Mouse (Mus musculus): Measurements from ENCODE around the gene Nanos1. TPM values are rescaled to one million over a fixed set of nuclear protein-coding genes. Genes with fewer than 3 reads are reported as not detected.

Nanos1 gene
- polyA plus RNA-seq (2011; ENCODE audit: insufficient read depth, insufficient read length, low replicate concordance, missing spikeins) = 1.4 and 3.3 TPM in 2 replicates

- no peak for TF ChIP-seq CTCF (IDR thresholded peaks at IDR 0.05; ENCODE audit: control insufficient read depth, insufficient read depth, low read length)
- peak; percentile 58; the same call in 1 of the 2 replicates for TF ChIP-seq POLR2A (IDR thresholded peaks at IDR 0.05; ENCODE audit: borderline replicate concordance, control insufficient read depth, low read depth, low read length)
- H3K4me3 ChIP-seq (replicated peaks; ENCODE audit: control insufficient read depth, low read depth, low read length) = peak within 1 kb of the TSS; percentile 81
- WGBS = 1% methylated on average over 58 of the region's 58 CpGs
- no peaks in the 10 kb centered on the region; the same call in 1 of the 2 replicates for H3K4me1 ChIP-seq (ENCODE audit: control insufficient read depth, insufficient read depth, low read length)
- peak within 1 kb of the TSS; percentile 82 for H3K27ac ChIP-seq (ENCODE audit: control insufficient read depth, insufficient read depth, low read depth, low read length, poor library complexity)
These were observed at the start of gene Nanos1 for GRCm38 (mm10) chr19:60755438-60756191. Gene Nanos1 (plus strand): TSS chr19:60755987.

DNA sequence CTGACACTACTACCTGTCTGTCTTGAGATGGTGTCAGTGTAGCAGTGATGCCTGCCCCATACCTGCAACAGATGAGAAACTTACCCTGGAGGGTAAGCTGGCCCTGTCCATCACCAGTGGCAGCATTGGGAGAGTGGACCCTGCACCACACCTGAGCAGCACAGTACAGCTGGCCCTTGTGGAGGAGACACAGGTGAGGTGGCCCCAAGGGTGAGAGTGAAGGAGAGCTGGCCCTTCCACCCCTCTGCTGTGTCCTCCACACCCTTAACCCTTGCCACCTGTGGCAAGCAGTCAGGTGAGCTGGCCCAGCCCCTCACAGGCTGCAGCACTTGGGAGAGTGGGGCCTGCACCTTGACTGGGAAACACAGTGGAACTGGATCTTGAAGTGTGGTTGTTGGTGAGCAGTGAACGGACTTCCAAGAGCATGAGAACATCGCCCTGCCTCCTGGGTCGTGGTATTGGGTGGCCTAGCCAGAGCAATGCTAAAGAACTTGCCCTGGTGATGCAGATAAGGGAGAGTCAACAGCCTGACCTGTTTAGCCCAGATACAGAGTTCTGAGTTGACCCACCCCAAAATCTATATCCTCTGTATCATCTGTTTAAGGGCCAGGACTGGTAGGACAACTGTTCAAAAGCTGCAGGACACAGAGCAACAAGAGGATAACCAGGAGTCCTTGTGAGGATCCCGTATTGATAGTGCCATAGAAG lies 46.4 kb upstream of the Nanos1 start:
- WGBS = 75% methylated on average over 4 of the region's 4 CpGs
- Histone ChIP-seq H3K4me1 (ENCODE audit: control insufficient read depth, insufficient read depth, low read length) (no peaks in the 10 kb centered on the region; the same call in 1 of the 2 replicates), H3K27ac (ENCODE audit: control insufficient read depth, insufficient read depth, low read depth, low read length, poor library complexity) (peak overlapping the region; percentile 72), H3K4me3 (replicated peaks; ENCODE audit: control insufficient read depth, low read depth, low read length) (no peak overlapping the region)
- TF ChIP-seq POLR2A (IDR thresholded peaks at IDR 0.05; ENCODE audit: borderline replicate concordance, control insufficient read depth, low read depth, low read length) (no peak), CTCF (IDR thresholded peaks at IDR 0.05; ENCODE audit: control insufficient read depth, insufficient read depth, low read length) (no peak)

- WGBS = 22% methylated on average over 3 of the region's 3 CpGs
- Histone ChIP-seq H3K4me3 (replicated peaks; ENCODE audit: control insufficient read depth, low read depth, low read length) (no peak overlapping the region), H3K27ac (ENCODE audit: control insufficient read depth, insufficient read depth, low read depth, low read length, poor library complexity) (no peak overlapping the region), H3K4me1 (ENCODE audit: control insufficient read depth, insufficient read depth, low read length) (no peaks in the 10 kb centered on the region; the same call in 1 of the 2 replicates)
- TF ChIP-seq CTCF (IDR thresholded peaks at IDR 0.05; ENCODE audit: control insufficient read depth, insufficient read depth, low read length) = no peak
- no peak for TF ChIP-seq POLR2A (IDR thresholded peaks at IDR 0.05; ENCODE audit: borderline replicate concordance, control insufficient read depth, low read depth, low read length)
These were observed 45.6 kb upstream of the Nanos1 start for GRCm38 (mm10) chr19:60710196-60710595.

- Histone ChIP-seq H3K4me3 (replicated peaks; ENCODE audit: control insufficient read depth, low read depth, low read length) (no peak overlapping the region), H3K27ac (ENCODE audit: control insufficient read depth, insufficient read depth, low read depth, low read length, poor library complexity) (no peak overlapping the region), H3K4me1 (ENCODE audit: control insufficient read depth, insufficient read depth, low read length) (no peaks in the 10 kb centered on the region; the same call in 1 of the 2 replicates)
- TF ChIP-seq POLR2A (IDR thresholded peaks at IDR 0.05; ENCODE audit: borderline replicate concordance, control insufficient read depth, low read depth, low read length) (no peak), CTCF (IDR thresholded peaks at IDR 0.05; ENCODE audit: control insufficient read depth, insufficient read depth, low read length) (no peak)
- WGBS = 77% methylated on average over 2 of the region's 2 CpGs
These were observed 43.2 kb upstream of the Nanos1 start for GRCm38 (mm10) chr19:60712577-60712976.

- H3K4me3 ChIP-seq (replicated peaks; ENCODE audit: control insufficient read depth, low read depth, low read length) = no peak overlapping the region
- no peak overlapping the region for H3K27ac ChIP-seq (ENCODE audit: control insufficient read depth, insufficient read depth, low read depth, low read length, poor library complexity)
- no peak for TF ChIP-seq CTCF (IDR thresholded peaks at IDR 0.05; ENCODE audit: control insufficient read depth, insufficient read depth, low read length)
- TF ChIP-seq POLR2A (IDR thresholded peaks at IDR 0.05; ENCODE audit: borderline replicate concordance, control insufficient read depth, low read depth, low read length) = no peak
- H3K4me1 ChIP-seq (ENCODE audit: control insufficient read depth, insufficient read depth, low read length) = no peaks in the 10 kb centered on the region
- WGBS = 89% methylated on average over 2 of the region's 2 CpGs
These were observed 39.4 kb upstream of the Nanos1 start for GRCm38 (mm10) chr19:60716381-60716780.

DNA sequence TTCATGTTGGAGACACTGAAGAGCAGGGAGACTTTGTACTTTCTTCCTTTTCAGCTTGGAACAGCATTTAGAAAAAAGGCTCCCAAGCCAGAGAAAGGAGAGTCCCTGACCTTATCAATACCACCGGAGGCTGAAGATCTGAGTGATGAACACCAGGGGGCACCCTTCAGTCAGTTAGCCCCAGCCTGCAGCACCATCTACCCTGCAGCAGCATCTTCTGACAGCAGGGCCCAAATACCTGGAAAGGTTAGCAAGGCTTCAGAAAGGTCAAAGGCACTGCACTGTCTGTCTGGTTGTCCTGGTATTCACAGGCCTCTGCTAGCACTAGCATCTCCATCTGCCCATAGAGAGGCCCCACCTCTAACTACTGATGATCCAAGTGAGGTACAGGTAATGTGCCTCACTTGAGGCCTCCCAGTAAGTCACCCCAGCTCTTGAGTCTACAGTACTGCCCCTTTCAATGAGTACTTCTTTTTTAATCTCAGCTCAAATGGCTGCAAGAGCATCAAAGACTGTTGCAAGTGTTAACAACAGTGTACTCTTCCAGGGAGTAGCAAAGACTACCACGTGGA lies 25.4 kb upstream of the Nanos1 start:
- Histone ChIP-seq H3K4me3 (replicated peaks; ENCODE audit: control insufficient read depth, low read depth, low read length) (no peak overlapping the region), H3K27ac (ENCODE audit: control insufficient read depth, insufficient read depth, low read depth, low read length, poor library complexity) (no peak overlapping the region), H3K4me1 (ENCODE audit: control insufficient read depth, insufficient read depth, low read length) (no peaks in the 10 kb centered on the region)
- TF ChIP-seq CTCF (IDR thresholded peaks at IDR 0.05; ENCODE audit: control insufficient read depth, insufficient read depth, low read length) = peak; percentile 89
- no peak for TF ChIP-seq POLR2A (IDR thresholded peaks at IDR 0.05; ENCODE audit: borderline replicate concordance, control insufficient read depth, low read depth, low read length)
- WGBS = 43% methylated on average over 2 of the region's 2 CpGs

- 89% methylated on average over 1 of the region's 1 CpGs for WGBS
These were observed 24.5 kb upstream of the Nanos1 start for GRCm38 (mm10) chr19:60731299-60731698.

GRCm38 (mm10) chr19:60731966-60732365 lies 23.8 kb upstream of the Nanos1 start:
- Histone ChIP-seq H3K27ac (ENCODE audit: control insufficient read depth, insufficient read depth, low read depth, low read length, poor library complexity) (no peak overlapping the region), H3K4me3 (replicated peaks; ENCODE audit: control insufficient read depth, low read depth, low read length) (no peak overlapping the region), H3K4me1 (ENCODE audit: control insufficient read depth, insufficient read depth, low read length) (no peaks in the 10 kb centered on the region)
- TF ChIP-seq CTCF (IDR thresholded peaks at IDR 0.05; ENCODE audit: control insufficient read depth, insufficient read depth, low read length) (no peak), POLR2A (IDR thresholded peaks at IDR 0.05; ENCODE audit: borderline replicate concordance, control insufficient read depth, low read depth, low read length) (no peak)
- WGBS = 90% methylated on average over 1 of the region's 1 CpGs

More at GRCm38 (mm10) chr19:60731299-60731698, 24.5 kb upstream of the Nanos1 start:
- Histone ChIP-seq H3K4me3 (replicated peaks; ENCODE audit: control insufficient read depth, low read depth, low read length) (no peak overlapping the region), H3K27ac (ENCODE audit: control insufficient read depth, insufficient read depth, low read depth, low read length, poor library complexity) (no peak overlapping the region), H3K4me1 (ENCODE audit: control insufficient read depth, insufficient read depth, low read length) (no peaks in the 10 kb centered on the region)
- TF ChIP-seq POLR2A (IDR thresholded peaks at IDR 0.05; ENCODE audit: borderline replicate concordance, control insufficient read depth, low read depth, low read length) = no peak
- TF ChIP-seq CTCF (IDR thresholded peaks at IDR 0.05; ENCODE audit: control insufficient read depth, insufficient read depth, low read length) = no peak
